Mouse (Mus musculus): ENCODE results near the gene Pfn5. TPM values are rescaled to one million over a fixed set of nuclear protein-coding genes. Genes with fewer than 3 reads are reported as not detected.
"Not testable (repeated sequence)": the region's sequence is repeated elsewhere in the genome, so short reads cannot be mapped to it uniquely, and the experiment has no call there.

Pfn5 gene
- not detected for total RNA-seq (2021)
- long read RNA-seq, experiment 1, result 0 reads
- long read RNA-seq, experiment 2, result 0 reads

DNA sequence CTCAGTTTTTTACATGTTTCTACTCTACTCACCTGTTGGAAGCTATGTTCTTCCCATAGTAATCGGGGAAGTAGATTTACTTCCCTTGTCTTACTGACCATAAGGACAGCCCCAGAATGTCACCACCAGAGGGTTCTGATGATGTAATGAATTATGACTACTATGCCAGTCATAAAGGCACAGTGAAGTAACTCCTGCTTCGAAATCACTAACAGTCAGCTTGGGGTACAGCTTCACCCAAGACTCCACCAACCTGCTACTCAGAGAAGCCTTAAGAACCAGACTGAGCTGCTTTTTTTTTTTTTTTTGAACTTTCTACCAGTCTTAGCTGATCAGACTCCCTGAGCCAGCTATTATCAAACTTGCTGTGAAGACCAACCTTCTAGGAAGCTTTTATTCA is at the start of gene Pfn5, which contains the start of gene Asb12:
Gene Pfn5, plus strand, starts transcription at position 218 of the 400 bp plus-strand sequence.
Gene Asb12, minus strand, starts transcription at position 101 of the 400 bp plus-strand sequence.
- intact Hi-C loops (cut with DNase I), result no loop called here
- DNase-seq, result no peak

DNA sequence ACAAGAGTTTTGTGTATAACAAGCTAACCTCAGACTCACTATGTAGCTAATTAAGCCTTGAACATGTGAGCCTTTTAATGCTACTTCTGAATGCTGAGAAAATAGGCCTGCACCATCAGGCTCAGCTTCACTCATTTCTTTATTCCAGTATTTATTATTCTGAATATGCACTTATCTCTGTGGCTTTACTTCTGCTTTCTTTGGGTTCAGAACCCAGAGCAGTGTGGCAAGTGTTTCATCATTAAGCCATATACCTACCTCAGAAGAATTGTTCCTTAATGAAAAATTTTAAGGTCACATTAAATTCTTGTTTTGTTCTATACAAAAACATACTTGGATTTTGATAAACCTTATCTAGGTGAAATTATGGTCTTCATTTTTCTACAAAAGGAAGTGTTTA is 34.0 kb upstream of the Pfn5 start:
- no peak for DNase-seq
- intact Hi-C loops (cut with DNase I), result no loop called here

DNA sequence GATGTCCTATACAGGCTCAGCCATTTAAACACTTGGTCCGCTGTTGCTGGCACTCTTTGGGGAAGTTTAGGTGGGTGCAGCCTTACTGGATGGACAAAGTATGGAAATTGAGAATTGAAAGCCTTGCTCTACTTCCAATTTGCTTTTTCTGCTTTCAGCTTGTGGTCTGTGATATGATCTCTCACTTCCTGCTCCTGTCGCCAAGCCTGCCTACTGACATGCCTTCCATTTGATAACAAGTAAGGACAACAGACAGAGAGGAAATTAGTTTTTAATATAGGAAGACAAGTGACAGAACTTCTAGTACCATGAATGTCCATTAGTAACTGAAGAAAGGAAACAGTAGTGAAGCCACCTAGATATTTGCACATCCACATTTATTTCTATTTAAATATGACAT is 32.7 kb upstream of the Pfn5 start:
- no peak for DNase-seq
- intact Hi-C loops (cut with DNase I), result no loop called here

DNA sequence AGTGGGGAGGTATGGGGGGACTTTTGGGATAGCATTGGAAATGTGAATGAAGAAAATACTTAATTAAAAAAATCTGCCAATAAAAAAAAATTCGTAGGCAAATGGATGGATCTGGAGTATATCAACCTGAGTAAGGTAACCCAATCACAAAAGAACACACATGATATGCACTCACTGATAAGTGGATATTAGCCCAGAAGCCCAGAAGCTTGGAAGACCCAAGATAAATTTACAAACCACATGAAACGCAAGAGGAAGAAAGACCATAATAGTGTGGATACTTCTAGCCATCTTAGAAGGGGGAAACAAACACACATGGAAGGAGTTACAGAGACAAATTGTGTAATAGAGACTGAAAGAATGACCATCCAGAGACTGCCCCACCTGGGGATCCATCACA is 22.4 kb upstream of the Pfn5 start:
- intact Hi-C loops (cut with DNase I); DNase-seq: not testable (repeated sequence)

DNA sequence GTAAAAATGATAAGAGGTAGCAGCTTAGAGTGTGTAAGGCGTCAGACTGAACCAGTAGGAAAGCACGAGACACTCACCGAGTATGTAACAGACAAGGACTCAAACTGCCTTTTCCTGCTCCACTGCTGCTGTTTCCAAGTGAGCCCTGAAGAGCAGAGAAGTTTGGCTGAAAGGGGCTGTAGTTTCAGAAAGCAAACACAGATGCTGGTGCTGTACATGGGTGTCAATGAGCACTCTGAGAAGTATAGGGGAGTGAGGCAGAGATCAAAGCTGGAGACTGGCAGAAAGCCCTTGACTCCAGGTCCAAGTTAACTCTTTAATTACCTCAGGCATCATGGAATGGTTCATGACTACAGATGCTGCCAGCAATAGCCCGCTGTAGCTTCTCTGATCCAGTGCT is 3.6 kb upstream of the Pfn5 start:
- no peak for DNase-seq

DNA sequence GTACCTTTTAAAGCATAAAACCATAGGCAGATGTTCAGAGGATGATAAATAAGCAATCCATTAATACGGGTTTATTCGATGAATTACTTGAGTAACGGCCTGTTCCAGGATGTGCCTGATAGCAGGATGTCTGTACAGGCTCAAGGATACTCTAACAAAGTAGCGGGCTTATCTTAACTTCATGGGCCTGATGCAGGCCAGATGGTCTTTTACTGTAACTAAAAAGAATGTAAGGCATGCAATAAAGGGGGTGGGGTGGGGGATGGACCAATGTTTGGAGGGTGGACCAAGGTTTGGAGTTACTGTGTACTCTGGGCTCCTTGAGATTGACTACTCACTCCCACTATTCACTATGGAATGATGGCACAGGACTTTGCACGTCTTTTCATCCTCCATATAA is 42.7 kb downstream of the Pfn5 start:
- no peak for DNase-seq
- intact Hi-C loops (cut with DNase I), result no loop called here

More for the DNA sequence above, 3.6 kb upstream of the Pfn5 start:
- intact Hi-C loops (cut with DNase I), result no loop called here

Other genes starting within 250 kb of the Pfn5 start
- gene Amer1, start 113.2 kb upstream of the Pfn5 start, total RNA-seq (2021), result 1 to 10 TPM; 4.8 to 6.7 TPM
- 10 to 100 TPM in 1 of 2 experiments, 1 to 10 TPM in 1; 9.8 to 12.5 TPM for gene Asb12, start 117 bp upstream of the Pfn5 start, total RNA-seq (2021)
- gene Zc4h2, start 100.4 kb downstream of the Pfn5 start, total RNA-seq (2021), result 1 to 10 TPM; 1.6 to 1.9 TPM
- gene Zc3h12b, start 153.6 kb downstream of the Pfn5 start, total RNA-seq (2021), result 1 to 10 TPM in 1 of 2 experiments, under 1 TPM in 1; 0.98 to 1.3 TPM

All from heart, postnatal 14 days (tissue).